Mouse (Mus musculus) heart, postnatal 10 days (tissue): ENCODE measurements at regions not wholly inside any gene's neighbourhood (a gene's known extent, or its start where the extent isn't known, plus 50 kb on each side); places are given as distances from the start of the nearest gene placed in this dataset.
"Not testable (repeated sequence)": the region's sequence is repeated elsewhere in the genome, so short reads cannot be mapped to it uniquely, and the experiment has no call there.

Experiments used
- DNase-seq, 2 experiments: peaks; one replicate each; pipeline ENCODE4 v3.0.0; 2021
- intact Hi-C: fragments of 180-260 bp; cut with DNase I; formaldehyde crosslinking; loops from one replicate; pipeline ENCODE4 v1.15.1; 2025

GRCm38 (mm10) chr2:116444163-116444562 lies 378.5 kb upstream of the Meis2 start:
- no peak for DNase-seq
- intact Hi-C loops = no loop called here

- no peak for DNase-seq
- intact Hi-C loops = no loop called here
These were observed 374.6 kb upstream of the Meis2 start for GRCm38 (mm10) chr2:116440252-116440651.

DNA sequence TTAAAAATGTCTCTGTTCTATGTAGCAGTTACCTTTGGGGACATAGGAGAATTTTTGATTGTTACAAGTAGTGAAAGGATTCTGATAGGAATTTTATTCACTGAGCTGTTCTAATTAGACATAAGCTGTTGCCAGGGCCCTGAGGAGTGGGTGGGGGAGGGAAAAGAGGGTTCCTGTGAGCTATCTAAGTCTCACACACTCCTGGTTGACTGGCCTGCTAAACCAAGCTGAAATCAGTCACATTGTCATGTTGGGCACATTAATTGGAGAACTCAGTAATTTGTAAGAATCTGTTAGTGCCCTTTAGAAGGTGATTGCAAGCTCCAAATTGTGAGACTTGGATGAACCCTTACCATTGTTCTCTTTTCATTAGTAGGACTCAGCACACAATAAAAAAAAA lies 367.8 kb upstream of the Meis2 start:
- no peak for DNase-seq
- intact Hi-C loops = no loop called here

GRCm38 (mm10) chr2:116424131-116424530 lies 358.5 kb upstream of the Meis2 start:
- intact Hi-C loops = no loop called here
- no peak for DNase-seq

DNA sequence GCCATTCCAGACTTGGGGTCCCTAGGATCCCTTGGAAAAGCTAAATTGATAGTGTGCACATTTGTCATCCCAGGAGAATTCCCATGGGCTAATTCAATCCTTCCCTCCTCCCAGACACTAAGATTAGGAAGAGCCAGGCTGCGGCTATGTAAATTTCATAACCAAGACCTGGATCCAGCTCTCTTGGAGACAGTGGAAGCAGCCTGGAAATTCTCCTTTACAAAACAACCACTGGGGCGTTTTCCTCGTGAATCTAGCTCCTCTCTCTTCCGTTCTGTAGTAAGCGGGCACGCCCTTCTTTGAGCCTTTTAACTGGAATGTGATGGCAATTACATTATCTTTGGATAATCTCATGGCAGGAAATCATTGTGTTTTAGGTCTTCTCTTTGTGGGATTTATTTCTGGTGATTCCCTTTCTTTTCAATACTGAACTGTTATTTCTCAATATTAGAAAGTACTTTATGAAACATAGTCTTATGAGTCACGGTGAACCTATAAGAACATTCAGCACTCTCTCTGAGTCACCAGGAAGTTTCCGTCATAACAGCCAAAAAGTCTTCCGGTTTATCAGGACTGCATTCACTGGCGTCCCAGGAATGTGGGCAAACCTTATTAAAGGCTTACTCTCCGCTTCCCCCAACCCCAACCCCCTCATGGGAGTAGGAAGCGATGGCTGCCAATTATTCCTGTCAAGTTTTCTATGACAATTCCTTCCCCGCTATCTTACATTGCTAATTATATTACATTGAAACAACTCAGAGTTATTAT lies 352.0 kb upstream of the Meis2 start:
- intact Hi-C loops = no loop called here
- peak; percentile 12 to 13 for DNase-seq

- intact Hi-C loops = no loop called here
- DNase-seq = no peak
These were observed 350.1 kb upstream of the Meis2 start for GRCm38 (mm10) chr2:116415742-116416141.

- intact Hi-C loops = no loop called here
- no peak for DNase-seq
These were observed 336.5 kb upstream of the Meis2 start for GRCm38 (mm10) chr2:116402113-116402512.

- DNase-seq = no peak
- intact Hi-C loops = no loop called here
These were observed 334.3 kb upstream of the Meis2 start for GRCm38 (mm10) chr2:116399966-116400365.

- no peak for DNase-seq
- intact Hi-C loops = no loop called here
These were observed 303.2 kb upstream of the Meis2 start for GRCm38 (mm10) chr2:116368811-116369210.

GRCm38 (mm10) chr2:116364136-116364535 lies 298.5 kb upstream of the Meis2 start:
- DNase-seq = no peak
- intact Hi-C loops = no loop called here

GRCm38 (mm10) chr2:116358145-116358544 lies 292.5 kb upstream of the Meis2 start:
- no peak for DNase-seq
- intact Hi-C loops = no loop called here

DNA sequence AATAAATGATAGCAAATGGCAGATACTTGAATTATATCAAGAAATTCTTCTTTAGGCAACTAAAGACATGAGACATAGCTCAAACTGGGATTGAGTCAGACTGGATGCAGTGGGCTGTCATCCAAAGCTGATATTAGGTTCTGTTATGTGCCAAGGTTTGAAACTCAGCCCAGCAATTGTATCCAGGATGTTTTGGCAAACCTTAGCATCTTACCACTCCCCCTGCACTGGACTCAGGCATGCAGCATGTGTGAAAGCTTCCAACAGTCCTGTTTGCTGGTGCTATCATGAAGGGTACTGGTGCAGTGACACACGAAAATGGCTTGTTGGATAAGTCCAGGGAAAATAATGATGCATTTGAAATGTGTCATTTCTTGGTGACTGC lies 282.9 kb upstream of the Meis2 start:
- DNase-seq = peak; percentile 6 to 10
- intact Hi-C loops = no loop called here

GRCm38 (mm10) chr2:116347827-116348529 lies 282.3 kb upstream of the Meis2 start:
- intact Hi-C loops = no loop called here
- DNase-seq = no peak

GRCm38 (mm10) chr2:116331801-116332200 lies 266.2 kb upstream of the Meis2 start:
- intact Hi-C loops = no loop called here
- DNase-seq = no peak

DNA sequence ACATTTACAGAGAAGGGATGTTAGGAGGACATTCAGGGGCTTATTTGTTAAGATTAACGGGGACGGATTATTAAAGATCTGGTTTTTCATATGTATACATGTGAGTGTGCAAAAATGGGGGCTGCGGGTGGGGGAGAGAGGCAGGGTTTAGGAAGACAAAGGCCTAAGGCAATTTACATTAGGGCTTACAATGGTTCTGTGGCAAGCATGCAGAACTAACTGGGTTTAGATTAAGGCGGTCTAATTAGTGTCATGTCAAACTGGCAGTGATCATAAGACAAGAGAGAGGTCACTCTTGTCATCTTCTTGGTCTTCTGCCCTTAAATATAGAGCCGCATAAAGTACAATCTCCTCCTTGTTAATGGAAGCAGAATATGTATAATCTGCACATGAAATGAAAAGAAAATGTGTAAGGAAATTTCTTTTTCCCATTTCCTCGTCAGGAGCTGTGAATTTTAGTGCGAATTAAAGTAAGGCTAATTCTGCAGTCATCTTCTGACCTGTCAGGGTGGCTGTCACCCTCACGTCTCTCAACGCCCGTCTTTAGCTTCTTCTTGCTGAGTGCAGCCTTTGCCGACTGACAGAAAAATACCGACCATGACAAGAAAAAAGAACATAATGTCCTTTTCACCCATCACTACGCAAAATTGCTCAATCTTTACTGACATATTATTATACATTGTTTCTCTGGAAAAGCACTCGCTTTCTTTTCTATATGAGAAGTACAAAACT lies 256.6 kb upstream of the Meis2 start:
- no peak for DNase-seq
- intact Hi-C loops = no loop called here

DNA sequence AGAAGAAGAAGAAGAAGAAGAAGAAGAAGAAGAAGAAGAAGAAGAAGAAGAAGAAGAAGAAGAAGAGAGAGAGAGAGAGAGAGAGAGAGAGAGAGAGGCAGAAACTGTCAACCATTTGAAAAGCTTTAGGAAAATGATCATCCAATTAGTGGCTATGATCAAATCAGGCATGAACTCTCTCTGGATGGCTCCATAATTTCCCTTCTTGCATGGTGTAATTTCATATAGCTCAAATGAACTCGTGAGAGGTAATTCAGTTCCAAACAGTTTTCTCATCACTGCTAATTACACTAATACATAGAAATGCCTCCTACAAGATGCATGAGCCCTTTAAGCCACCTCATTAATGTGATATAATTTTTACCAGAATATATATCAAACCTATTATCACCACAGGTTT lies 233.9 kb upstream of the Meis2 start:
- intact Hi-C loops = no loop called here
- DNase-seq = no peak

- intact Hi-C loops = no loop called here
These were observed 224.2 kb upstream of the Meis2 start for GRCm38 (mm10) chr2:116289886-116290285.

DNA sequence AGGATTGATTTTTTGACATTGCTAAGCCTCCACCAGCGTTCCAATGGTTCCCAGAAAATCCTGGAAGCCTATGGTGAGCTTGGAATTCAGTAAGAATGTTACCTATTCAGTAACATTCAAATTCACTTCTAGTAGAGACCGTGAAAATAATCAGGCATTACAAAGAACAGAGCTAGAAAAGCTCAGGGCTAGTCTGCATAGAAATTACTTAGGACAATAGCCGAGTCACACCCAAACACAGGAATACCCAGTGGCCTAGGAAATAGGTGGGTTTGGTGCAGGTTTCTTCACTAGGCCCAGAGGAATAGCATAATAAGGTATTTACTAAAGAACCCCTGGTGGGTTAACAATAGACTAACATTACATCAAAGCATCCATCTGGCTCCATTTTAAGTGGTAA lies 177.6 kb upstream of the Meis2 start:
- intact Hi-C loops = not testable (repeated sequence)

More at GRCm38 (mm10) chr2:116289886-116290285, 224.2 kb upstream of the Meis2 start:
- no peak for DNase-seq

GRCm38 (mm10) chr2:116236731-116237130 lies 171.1 kb upstream of the Meis2 start:
- DNase-seq = no peak
- intact Hi-C loops = no loop called here

More for the DNA sequence above, 177.6 kb upstream of the Meis2 start:
- DNase-seq = not testable (repeated sequence)

GRCm38 (mm10) chr2:116232793-116233192 lies 167.2 kb upstream of the Meis2 start:
- intact Hi-C loops = no loop called here
- no peak for DNase-seq

GRCm38 (mm10) chr2:116216418-116216817 lies 150.8 kb upstream of the Meis2 start:
- DNase-seq = peak; percentile 5 to 33
- intact Hi-C loops = loop anchor here (5.0 kb wide), 1 partner anchor 606 kb away; no protein-coding TSS in a partner anchor
